Mouse (Mus musculus) cerebellum, adult 2 months (tissue): ENCODE results near the gene Gpbar1.

Experiments used
- CTCF ChIP-seq: fragments of 200-500 bp; IDR thresholded peaks from 2 replicates; pipeline ENCODE4 v1.5.1; 2011; ENCODE audit warnings: low read depth, mild to moderate bottlenecking, control low read depth, low read length, moderate library complexity, borderline replicate concordance; ENCODE audit not compliant: insufficient read depth
- POLR2A ChIP-seq: fragments of 200-500 bp; IDR thresholded peaks from 2 replicates; pipeline ENCODE4 v1.6.1; 2011; ENCODE audit warnings: low read length, control low read depth, borderline replicate concordance; ENCODE audit not compliant: insufficient read depth

DNA sequence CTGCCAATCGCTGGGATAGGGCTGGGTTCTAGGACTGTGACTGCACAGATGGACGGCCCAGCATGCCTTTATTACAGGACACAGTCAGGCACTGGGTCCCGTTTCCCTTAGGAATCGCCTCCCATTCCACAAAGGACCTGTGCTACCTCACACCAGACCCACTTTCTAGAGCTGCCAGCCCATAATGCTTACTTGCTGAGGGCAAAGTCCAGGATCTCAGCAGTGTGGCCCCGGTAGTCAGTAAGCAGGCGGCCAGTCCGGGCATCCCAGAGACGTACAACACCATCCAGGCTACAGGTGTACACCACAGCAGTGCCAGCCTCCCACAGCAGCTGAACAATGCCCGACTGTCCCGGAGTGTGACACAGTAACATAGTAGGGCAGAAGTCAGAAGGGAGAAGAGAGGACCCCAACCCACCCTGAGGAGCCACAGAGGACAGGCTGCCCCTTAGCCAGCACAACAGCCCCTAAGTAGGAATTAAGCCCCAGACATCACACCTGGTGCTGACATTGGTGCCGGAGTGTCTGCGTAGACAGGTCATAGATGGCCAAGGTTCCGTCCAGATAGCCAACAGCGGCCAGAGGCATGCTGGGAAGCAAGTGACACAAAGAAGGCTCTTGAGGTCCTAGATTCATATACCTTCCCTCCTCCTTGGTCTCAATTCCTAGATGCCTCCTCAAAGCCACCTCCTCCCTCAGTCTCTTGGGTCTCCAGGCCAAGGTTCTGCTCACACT lies 2.4 kb downstream of the Gpbar1 start:
- TF ChIP-seq CTCF, result no peak
- no peak for TF ChIP-seq POLR2A
